Mouse (Mus musculus) ES-E14 (cell line): ENCODE measurements around the gene Il16. TPM values are rescaled to one million over a fixed set of nuclear protein-coding genes. Genes with fewer than 3 reads are reported as not detected.

ENCODE experiments used
- DNase-seq: peaks from one replicate; pipeline ENCODE4 v3.0.0-alpha.2; 2013; ENCODE audit warnings: low read depth, low spot score
- H3K27ac ChIP-seq: 2 replicates; pipeline ENCODE4 v1.5.1; 2012; ENCODE audit warnings: low read depth, mild to moderate bottlenecking, low read length, moderate library complexity, mixed read lengths; ENCODE audit not compliant: poor library complexity, insufficient read depth, severe bottlenecking
- H3K36me3 ChIP-seq: 2 replicates; pipeline ENCODE4 v1.6.1; 2012; ENCODE audit warnings: mild to moderate bottlenecking, low read length, moderate library complexity, mixed read lengths; ENCODE audit not compliant: control insufficient read depth, poor library complexity, insufficient read depth, severe bottlenecking
- H3K4me1 ChIP-seq, 2 experiments: fragments of 150-350 bp in 1 of 2; sonication (generic) in 1 of 2; 2 replicates each; pipeline ENCODE4 v1.6.1; 2012; ENCODE audit warnings: low read length in 2 of 2, mild to moderate bottlenecking in 1 of 2, mixed read lengths in 1 of 2; ENCODE audit not compliant: control insufficient read depth in 2 of 2, insufficient read depth in 2 of 2, poor library complexity in 1 of 2
- H3K4me3 ChIP-seq, 2 experiments: fragments of 150-350 bp in 1 of 2; sonication (generic) in 1 of 2; 2 replicates each; pipeline ENCODE4 v1.5.1; 2012; ENCODE audit warnings: low read length in 2 of 2, low read depth in 1 of 2, mild to moderate bottlenecking in 1 of 2, mixed read lengths in 1 of 2; ENCODE audit not compliant: insufficient read depth in 1 of 2, poor library complexity in 1 of 2, severe bottlenecking in 1 of 2
- H3K9ac ChIP-seq: 2 replicates; pipeline ENCODE4 v1.6.1; 2012; ENCODE audit warnings: low read depth, mild to moderate bottlenecking, low read length, mixed read lengths; ENCODE audit not compliant: poor library complexity, insufficient read depth, severe bottlenecking
- H3K9me3 ChIP-seq: fragments of 150-350 bp; sonication (generic); 2 replicates; pipeline ENCODE4 v1.6.1; 2012; ENCODE audit warnings: low read depth, mild to moderate bottlenecking, low read length; ENCODE audit not compliant: control insufficient read depth, insufficient read depth
- CHD2 ChIP-seq: IDR thresholded peaks from 2 replicates; pipeline ENCODE4 v1.6.1; 2014; ENCODE audit warnings: mild to moderate bottlenecking, low read depth, low read length, inconsistent platforms
- HCFC1 ChIP-seq: IDR thresholded peaks from 2 replicates; pipeline ENCODE4 v1.6.1; 2012; ENCODE audit warnings: low read length, inconsistent platforms, borderline replicate concordance; ENCODE audit not compliant: insufficient read depth
- MAFK ChIP-seq: IDR thresholded peaks from 2 replicates; pipeline ENCODE4 v1.6.1; 2014; ENCODE audit warnings: mild to moderate bottlenecking, low read depth, low read length, inconsistent platforms; ENCODE audit not compliant: insufficient read depth
- ZC3H11A ChIP-seq: IDR thresholded peaks from 2 replicates; pipeline ENCODE4 v1.6.1; 2012; ENCODE audit warnings: low read depth, mild to moderate bottlenecking, inconsistent platforms, low read length, borderline replicate concordance
- ZNF384 ChIP-seq: IDR thresholded peaks from 2 replicates; pipeline ENCODE4 v1.6.1; 2012; ENCODE audit warnings: low read depth, low read length, inconsistent platforms
- in situ Hi-C, 2 experiments: fragments of 600-800 bp; cut with MboI; formaldehyde crosslinking; loops; one replicate each; pipeline ENCODE4 v1.15.1; 2025; ENCODE audit warnings: low sequenced_read_pairs in 2 of 2, inconsistent platforms in 1 of 2; ENCODE audit not compliant: unreplicated experiment in 2 of 2
- total RNA-seq: library from RNA; depleted of rRNA; stranded (reverse); fragments of 300-350 nt; gene quantifications from 2 replicates; pipeline ENCODE4 v1.2.3, GENCODE M21; 2012

Il16 gene
- total RNA-seq, 1 experiment, result 0.36 TPM

- H3K9me3 ChIP-seq, result no peaks in the 10 kb centered on the region
- no peaks in the 10 kb centered on the region for H3K36me3 ChIP-seq
- TF ChIP-seq MAFK (no peak), CHD2 (no peak), HCFC1 (no peak), ZC3H11A (no peak), ZNF384 (no peak)
- H3K4me3 ChIP-seq, result no peak overlapping the region
- no peak for DNase-seq
- in situ Hi-C loops, result no loop called here
- no peak overlapping the region for H3K9ac ChIP-seq
- H3K27ac ChIP-seq, result no peak overlapping the region
- peaks cover 3 to 4% of the 10 kb centered on the region in 2 experiments; a peak in 1 of 4 replicates for H3K4me1 ChIP-seq
Measured at GRCm38 (mm10) chr7:83616268-83616667, 129.3 kb downstream of the Il16 start.

DNA sequence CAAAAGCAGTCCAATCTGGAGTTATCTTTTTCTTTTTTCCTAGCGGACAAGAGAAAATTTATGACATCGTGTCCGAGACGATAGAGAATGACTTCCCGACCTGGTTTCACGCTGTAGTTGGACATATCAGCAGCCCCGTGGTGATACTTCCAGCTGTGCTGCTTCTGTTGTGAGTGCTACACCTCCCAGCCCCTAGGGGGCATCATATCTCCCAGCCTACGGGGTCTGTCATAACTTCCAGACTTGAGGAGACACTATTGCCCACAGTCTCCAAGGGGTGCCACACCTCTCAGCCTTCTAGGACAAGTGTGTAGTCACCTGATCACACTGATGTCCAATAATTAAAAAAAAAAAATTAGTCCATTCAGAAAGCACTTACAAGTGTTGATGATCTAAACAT is 129.7 kb downstream of the Il16 start:
- TF ChIP-seq HCFC1 (no peak), ZC3H11A (no peak), MAFK (no peak), ZNF384 (no peak), CHD2 (no peak)
- no peak overlapping the region for H3K9ac ChIP-seq

DNA sequence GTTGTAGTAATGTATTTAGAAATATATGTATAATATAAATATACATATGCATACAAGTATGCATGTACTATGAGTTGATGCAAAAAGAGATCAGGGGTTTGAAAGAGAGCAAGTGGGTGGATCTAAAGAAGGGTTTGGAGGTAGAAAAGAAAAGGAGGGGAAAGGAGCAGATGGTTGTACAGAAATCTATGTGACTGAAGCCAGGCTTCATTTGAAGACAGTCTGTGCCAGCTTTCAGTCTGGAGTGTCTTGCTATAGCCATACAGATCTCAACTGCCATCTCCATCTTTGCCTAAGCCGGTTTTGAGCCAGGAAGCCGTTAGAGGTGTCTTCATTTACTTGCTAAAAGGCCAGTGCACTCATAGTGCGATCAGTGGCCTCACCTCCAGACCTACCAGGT is 130.3 kb downstream of the Il16 start:
- no peaks in the 10 kb centered on the region for H3K36me3 ChIP-seq
- H3K4me1 ChIP-seq, result peaks cover 3 to 4% of the 10 kb centered on the region in 2 experiments; a peak in 1 of 4 replicates
- H3K4me3 ChIP-seq, result no peak overlapping the region
- no peak overlapping the region for H3K27ac ChIP-seq
- TF ChIP-seq ZNF384 (no peak), CHD2 (no peak), MAFK (no peak), ZC3H11A (no peak), HCFC1 (no peak)
- no peak overlapping the region for H3K9ac ChIP-seq
- no peak for DNase-seq
- in situ Hi-C loops, result no loop called here
- H3K9me3 ChIP-seq, result no peaks in the 10 kb centered on the region

More for the DNA sequence above, 129.7 kb downstream of the Il16 start:
- peaks cover 3 to 4% of the 10 kb centered on the region in 2 experiments; a peak in 1 of 4 replicates for H3K4me1 ChIP-seq
- in situ Hi-C loops, result no loop called here
- no peak for DNase-seq
- no peak overlapping the region for H3K27ac ChIP-seq
- no peaks in the 10 kb centered on the region for H3K9me3 ChIP-seq
- H3K36me3 ChIP-seq, result no peaks in the 10 kb centered on the region
- H3K4me3 ChIP-seq, result no peak overlapping the region

GRCm38 (mm10) chr7:83611886-83612285 is 133.6 kb downstream of the Il16 start:
- no peaks in the 10 kb centered on the region for H3K36me3 ChIP-seq
- no peak for TF ChIP-seq MAFK
- no peak for TF ChIP-seq ZC3H11A
- TF ChIP-seq HCFC1, result no peak
- no peak for TF ChIP-seq CHD2
- no peak for TF ChIP-seq ZNF384
- DNase-seq, result no peak
- no peaks in the 10 kb centered on the region for H3K9me3 ChIP-seq
- in situ Hi-C loops, result no loop called here
- no peak overlapping the region for H3K4me3 ChIP-seq
- no peak overlapping the region for H3K9ac ChIP-seq
- H3K27ac ChIP-seq, result no peak overlapping the region
- H3K4me1 ChIP-seq, result peaks cover 0 to 4% of the 10 kb centered on the region in 2 experiments; a peak in 1 of 4 replicates

DNA sequence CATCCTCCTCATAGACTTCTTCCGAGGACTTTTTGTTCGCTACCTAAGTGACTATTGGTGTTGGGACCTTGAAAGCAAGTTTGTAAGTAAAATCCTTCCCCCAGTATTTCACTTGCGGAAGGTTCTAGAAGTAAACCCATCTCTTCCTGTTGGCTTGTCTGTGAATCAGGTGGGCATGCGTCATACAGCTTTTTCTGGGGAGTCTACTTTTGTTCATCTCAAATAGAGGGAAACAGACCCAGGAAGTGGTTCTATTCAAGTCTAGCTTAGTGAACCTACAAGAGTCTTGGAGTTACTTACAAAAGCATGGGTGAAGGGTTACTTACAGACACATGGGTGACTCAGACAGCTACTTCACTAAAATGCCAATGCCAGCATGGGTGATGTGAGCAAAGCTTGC is 135.6 kb downstream of the Il16 start:
- in situ Hi-C loops, result no loop called here
- no peaks in the 10 kb centered on the region for H3K36me3 ChIP-seq
- no peaks in the 10 kb centered on the region for H3K4me1 ChIP-seq
- no peak overlapping the region for H3K4me3 ChIP-seq
- no peak overlapping the region for H3K9ac ChIP-seq
- no peak for DNase-seq
- no peak overlapping the region for H3K27ac ChIP-seq
- H3K9me3 ChIP-seq, result no peaks in the 10 kb centered on the region
- TF ChIP-seq HCFC1, result no peak
- no peak for TF ChIP-seq ZC3H11A
- no peak for TF ChIP-seq ZNF384
- TF ChIP-seq CHD2, result no peak
- no peak for TF ChIP-seq MAFK
